Mouse (Mus musculus) ES-E14 (cell line): ENCODE measurements around the gene Pde3a. TPM values are rescaled to one million over a fixed set of nuclear protein-coding genes. Genes with fewer than 3 reads are reported as not detected.

ENCODE experiments used
- DNase-seq: peaks from one replicate; pipeline ENCODE4 v3.0.0-alpha.2; 2013; ENCODE audit warnings: low read depth, low spot score
- H3K27ac ChIP-seq: 2 replicates; pipeline ENCODE4 v1.5.1; 2012; ENCODE audit warnings: low read depth, mild to moderate bottlenecking, low read length, moderate library complexity, mixed read lengths; ENCODE audit not compliant: poor library complexity, insufficient read depth, severe bottlenecking
- H3K36me3 ChIP-seq: 2 replicates; pipeline ENCODE4 v1.6.1; 2012; ENCODE audit warnings: mild to moderate bottlenecking, low read length, moderate library complexity, mixed read lengths; ENCODE audit not compliant: control insufficient read depth, poor library complexity, insufficient read depth, severe bottlenecking
- H3K4me1 ChIP-seq, 2 experiments: fragments of 150-350 bp in 1 of 2; sonication (generic) in 1 of 2; 2 replicates each; pipeline ENCODE4 v1.6.1; 2012; ENCODE audit warnings: low read length in 2 of 2, mild to moderate bottlenecking in 1 of 2, mixed read lengths in 1 of 2; ENCODE audit not compliant: control insufficient read depth in 2 of 2, insufficient read depth in 2 of 2, poor library complexity in 1 of 2
- H3K4me3 ChIP-seq, 2 experiments: fragments of 150-350 bp in 1 of 2; sonication (generic) in 1 of 2; 2 replicates each; pipeline ENCODE4 v1.5.1; 2012; ENCODE audit warnings: low read length in 2 of 2, low read depth in 1 of 2, mild to moderate bottlenecking in 1 of 2, mixed read lengths in 1 of 2; ENCODE audit not compliant: insufficient read depth in 1 of 2, poor library complexity in 1 of 2, severe bottlenecking in 1 of 2
- H3K9ac ChIP-seq: 2 replicates; pipeline ENCODE4 v1.6.1; 2012; ENCODE audit warnings: low read depth, mild to moderate bottlenecking, low read length, mixed read lengths; ENCODE audit not compliant: poor library complexity, insufficient read depth, severe bottlenecking
- H3K9me3 ChIP-seq: fragments of 150-350 bp; sonication (generic); 2 replicates; pipeline ENCODE4 v1.6.1; 2012; ENCODE audit warnings: low read depth, mild to moderate bottlenecking, low read length; ENCODE audit not compliant: control insufficient read depth, insufficient read depth
- CHD2 ChIP-seq: IDR thresholded peaks from 2 replicates; pipeline ENCODE4 v1.6.1; 2014; ENCODE audit warnings: mild to moderate bottlenecking, low read depth, low read length, inconsistent platforms
- HCFC1 ChIP-seq: IDR thresholded peaks from 2 replicates; pipeline ENCODE4 v1.6.1; 2012; ENCODE audit warnings: low read length, inconsistent platforms, borderline replicate concordance; ENCODE audit not compliant: insufficient read depth
- MAFK ChIP-seq: IDR thresholded peaks from 2 replicates; pipeline ENCODE4 v1.6.1; 2014; ENCODE audit warnings: mild to moderate bottlenecking, low read depth, low read length, inconsistent platforms; ENCODE audit not compliant: insufficient read depth
- ZC3H11A ChIP-seq: IDR thresholded peaks from 2 replicates; pipeline ENCODE4 v1.6.1; 2012; ENCODE audit warnings: low read depth, mild to moderate bottlenecking, inconsistent platforms, low read length, borderline replicate concordance
- ZNF384 ChIP-seq: IDR thresholded peaks from 2 replicates; pipeline ENCODE4 v1.6.1; 2012; ENCODE audit warnings: low read depth, low read length, inconsistent platforms
- in situ Hi-C, 2 experiments: fragments of 600-800 bp; cut with MboI; formaldehyde crosslinking; loops; one replicate each; pipeline ENCODE4 v1.15.1; 2025; ENCODE audit warnings: low sequenced_read_pairs in 2 of 2, inconsistent platforms in 1 of 2; ENCODE audit not compliant: unreplicated experiment in 2 of 2
- total RNA-seq: library from RNA; depleted of rRNA; stranded (reverse); fragments of 300-350 nt; gene quantifications from 2 replicates; pipeline ENCODE4 v1.2.3, GENCODE M21; 2012

The Pde3a gene
- total RNA-seq, 1 experiment, result 0.36 TPM

GRCm38 (mm10) chr6:141282796-141283195 lies 33.7 kb downstream of the Pde3a start:
- no peaks in the 10 kb centered on the region for H3K9me3 ChIP-seq
- no peak overlapping the region for H3K27ac ChIP-seq
- H3K4me3 ChIP-seq, result no peak overlapping the region
- TF ChIP-seq HCFC1 (no peak), ZC3H11A (no peak), ZNF384 (no peak), CHD2 (no peak), MAFK (no peak)
- in situ Hi-C loops, result no loop called here
- no peaks in the 10 kb centered on the region for H3K36me3 ChIP-seq
- H3K4me1 ChIP-seq, result no peaks in the 10 kb centered on the region
- DNase-seq, result no peak
- H3K9ac ChIP-seq, result no peak overlapping the region

- Histone ChIP-seq H3K4me3 (no peak overlapping the region), H3K9ac (no peak overlapping the region), H3K36me3 (no peaks in the 10 kb centered on the region), H3K27ac (no peak overlapping the region), H3K9me3 (no peaks in the 10 kb centered on the region), H3K4me1 (no peaks in the 10 kb centered on the region)
- DNase-seq, result no peak
- TF ChIP-seq HCFC1, result no peak
- no peak for TF ChIP-seq ZNF384
- no peak for TF ChIP-seq CHD2
- TF ChIP-seq ZC3H11A, result no peak
- no peak for TF ChIP-seq MAFK
- in situ Hi-C loops, result no loop called here
Observed at GRCm38 (mm10) chr6:141291195-141291594, 42.1 kb downstream of the Pde3a start.

- Histone ChIP-seq H3K9ac (no peak overlapping the region), H3K27ac (no peak overlapping the region), H3K36me3 (no peaks in the 10 kb centered on the region), H3K9me3 (no peaks in the 10 kb centered on the region), H3K4me3 (no peak overlapping the region), H3K4me1 (no peaks in the 10 kb centered on the region)
- no peak for DNase-seq
- TF ChIP-seq HCFC1, result no peak
- TF ChIP-seq ZNF384, result no peak
- no peak for TF ChIP-seq CHD2
- TF ChIP-seq ZC3H11A, result no peak
- TF ChIP-seq MAFK, result no peak
- in situ Hi-C loops, result no loop called here
Observed at GRCm38 (mm10) chr6:141292826-141293459, 43.9 kb downstream of the Pde3a start.

- in situ Hi-C loops, result no loop called here
- no peak for TF ChIP-seq ZNF384
- no peak for TF ChIP-seq ZC3H11A
- no peak for TF ChIP-seq MAFK
- no peak for TF ChIP-seq HCFC1
- TF ChIP-seq CHD2, result no peak
Observed at GRCm38 (mm10) chr6:141293460-141293853, 44.4 kb downstream of the Pde3a start.

More at GRCm38 (mm10) chr6:141293460-141293853, 44.4 kb downstream of the Pde3a start:
- no peaks in the 10 kb centered on the region for H3K9me3 ChIP-seq
- no peak overlapping the region for H3K4me3 ChIP-seq
- DNase-seq, result no peak
- no peaks in the 10 kb centered on the region for H3K36me3 ChIP-seq
- no peaks in the 10 kb centered on the region for H3K4me1 ChIP-seq
- no peak overlapping the region for H3K9ac ChIP-seq
- no peak overlapping the region for H3K27ac ChIP-seq
